Mouse (Mus musculus) myocyte (in vitro differentiated cells): ENCODE results near the gene Atp6v1e2. TPM values are rescaled to one million over a fixed set of nuclear protein-coding genes. Genes with fewer than 3 reads are reported as not detected.

Experiments
- H3K27me3 ChIP-seq: one replicate; pipeline ENCODE4 v1.6.1; 2011; ENCODE audit not compliant: control insufficient read depth, insufficient read depth, insufficient read length
- H3K36me3 ChIP-seq: one replicate; pipeline ENCODE4 v1.6.1; 2011; ENCODE audit not compliant: control insufficient read depth, insufficient read depth
- H3K4me2 ChIP-seq: one replicate; pipeline ENCODE4 v1.6.1; 2011; ENCODE audit warnings: low read depth, control low read depth
- H3K4me3 ChIP-seq: one replicate; pipeline ENCODE4 v1.5.1; 2011; ENCODE audit warnings: mild to moderate bottlenecking, control low read depth, moderate library complexity
- H3K79me2 ChIP-seq: one replicate; pipeline ENCODE4 v1.6.1; 2011; ENCODE audit not compliant: control insufficient read depth, insufficient read depth
- H3ac ChIP-seq: one replicate; pipeline ENCODE4 v1.6.1; 2011; ENCODE audit not compliant: control insufficient read depth, insufficient read length
- CEBPB ChIP-seq: IDR thresholded peaks from 2 replicates; pipeline ENCODE4 v1.6.1; 2011; ENCODE audit warnings: mild to moderate bottlenecking, moderate library complexity; ENCODE audit not compliant: poor library complexity, insufficient read depth, severe bottlenecking
- E2F4 ChIP-seq: IDR thresholded peaks from one replicate; pipeline ENCODE4 v1.6.1; 2011; ENCODE audit warnings: mild to moderate bottlenecking, control low read depth, moderate library complexity; ENCODE audit not compliant: insufficient read depth
- MAX ChIP-seq: IDR thresholded peaks from one replicate; pipeline ENCODE4 v1.6.1; 2011; ENCODE audit warnings: low read depth, mild to moderate bottlenecking, control low read depth
- MYOD1 ChIP-seq, 3 experiments: IDR thresholded peaks; one replicate each; pipeline ENCODE4 v1.6.1; 2011; ENCODE audit warnings: control low read depth in 2 of 3, low read depth in 2 of 3, mild to moderate bottlenecking in 2 of 3, moderate library complexity in 1 of 3; ENCODE audit not compliant: insufficient read length in 2 of 3, control insufficient read depth in 1 of 3
- MYOG ChIP-seq, 3 experiments: IDR thresholded peaks; one replicate each; pipeline ENCODE4 v1.6.1; 2011; ENCODE audit warnings: control low read depth in 2 of 3, low read depth in 2 of 3, mild to moderate bottlenecking in 2 of 3; ENCODE audit not compliant: insufficient read length in 2 of 3, control insufficient read depth in 1 of 3, insufficient read depth in 1 of 3
- POLR2A ChIP-seq: IDR thresholded peaks from one replicate; pipeline ENCODE4 v1.6.1; 2011; ENCODE audit warnings: low read depth, mild to moderate bottlenecking, control low read depth, moderate library complexity; ENCODE audit not compliant: insufficient read length
- POLR2AphosphoS2 ChIP-seq: IDR thresholded peaks from one replicate; pipeline ENCODE4 v1.6.1; 2011; ENCODE audit warnings: low read depth, control low read depth; ENCODE audit not compliant: insufficient read length
- REST ChIP-seq: IDR thresholded peaks from one replicate; pipeline ENCODE4 v1.6.1; 2011; ENCODE audit warnings: mild to moderate bottlenecking, control low read depth, moderate library complexity; ENCODE audit not compliant: insufficient read depth, insufficient read length
- SRF ChIP-seq: IDR thresholded peaks from one replicate; pipeline ENCODE4 v1.6.1; 2011; ENCODE audit warnings: low read depth; ENCODE audit not compliant: control insufficient read depth, insufficient read length
- TCF12 ChIP-seq: IDR thresholded peaks from one replicate; pipeline ENCODE4 v1.6.1; 2011; ENCODE audit warnings: mild to moderate bottlenecking, control low read depth; ENCODE audit not compliant: poor library complexity, insufficient read depth, severe bottlenecking
- TCF3 ChIP-seq: IDR thresholded peaks from one replicate; pipeline ENCODE4 v1.6.1; 2011; ENCODE audit warnings: low read depth, control low read depth; ENCODE audit not compliant: insufficient read length
- USF1 ChIP-seq: IDR thresholded peaks from one replicate; pipeline ENCODE4 v1.6.1; 2011; ENCODE audit warnings: low read depth, mild to moderate bottlenecking, control low read depth, moderate library complexity
- polyA plus RNA-seq: library from polyadenylated mRNA; unstranded; fragments of >200 nt; fragmentation: generic; extraction: Trizol; gene quantifications from one replicate; pipeline ENCODE4 v1.2.1, GENCODE M21; 2012; ENCODE audit warnings: missing spikeins

The Atp6v1e2 gene
- polyA plus RNA-seq, 1 experiment: not detected

GRCm38 (mm10) chr17:86978496-86978895 is 30.8 kb upstream of the Atp6v1e2 start:
- peaks cover 38% of the 10 kb centered on the region for H3K36me3 ChIP-seq

GRCm38 (mm10) chr17:86976387-86976786 is 28.7 kb upstream of the Atp6v1e2 start:
- H3K27me3 ChIP-seq: no peaks in the 10 kb centered on the region
- peaks cover 59% of the 10 kb centered on the region for H3K79me2 ChIP-seq
- no peak overlapping the region for H3K4me2 ChIP-seq
- no peak overlapping the region for H3ac ChIP-seq
- no peak overlapping the region for H3K4me3 ChIP-seq
- H3K36me3 ChIP-seq: peaks cover 51% of the 10 kb centered on the region
- TF ChIP-seq E2F4 (no peak), POLR2AphosphoS2 (peak; percentile 61)

More at GRCm38 (mm10) chr17:86978496-86978895, 30.8 kb upstream of the Atp6v1e2 start:
- Histone ChIP-seq H3K4me3 (no peak overlapping the region), H3K4me2 (no peak overlapping the region), H3K79me2 (peaks cover 46% of the 10 kb centered on the region), H3K27me3 (no peaks in the 10 kb centered on the region), H3ac (no peak overlapping the region)
- no peak for TF ChIP-seq USF1
- no peak for TF ChIP-seq REST
- no peak for TF ChIP-seq POLR2AphosphoS2
- TF ChIP-seq CEBPB: no peak
- TF ChIP-seq TCF3: no peak
- no peak for TF ChIP-seq POLR2A
- no peak for TF ChIP-seq MYOG (IDR thresholded peaks at IDR 0.05; ENCODE audit: control insufficient read depth in 1 of 3, insufficient read depth in 1 of 3, insufficient read length in 2 of 3, low read depth in 2 of 3)
- TF ChIP-seq TCF12: no peak
- TF ChIP-seq SRF: no peak
- TF ChIP-seq MAX: no peak
- no peak for TF ChIP-seq E2F4
- TF ChIP-seq MYOD1 (IDR thresholded peaks at IDR 0.05; ENCODE audit: control insufficient read depth in 1 of 3, insufficient read length in 2 of 3, low read depth in 2 of 3): no peak

- H3K36me3 ChIP-seq: peaks cover 48% of the 10 kb centered on the region
- TF ChIP-seq USF1 (no peak), TCF3 (no peak), MAX (no peak)
- peaks cover 80% of the 10 kb centered on the region for H3K79me2 ChIP-seq
- H3K4me3 ChIP-seq: no peak overlapping the region
- no peaks in the 10 kb centered on the region for H3K27me3 ChIP-seq
- no peak overlapping the region for H3K4me2 ChIP-seq
- H3ac ChIP-seq: no peak overlapping the region
Observed at GRCm38 (mm10) chr17:86973097-86973496, 25.4 kb upstream of the Atp6v1e2 start.

- no peak overlapping the region for H3K4me2 ChIP-seq
Observed at GRCm38 (mm10) chr17:86971860-86972259, 24.2 kb upstream of the Atp6v1e2 start.

GRCm38 (mm10) chr17:86971036-86971435 is 23.3 kb upstream of the Atp6v1e2 start:
- Histone ChIP-seq H3K27me3 (no peaks in the 10 kb centered on the region), H3K79me2 (peaks cover 89% of the 10 kb centered on the region), H3K36me3 (peaks cover 40% of the 10 kb centered on the region)

More at GRCm38 (mm10) chr17:86971860-86972259, 24.2 kb upstream of the Atp6v1e2 start:
- Histone ChIP-seq H3K79me2 (peaks cover 81% of the 10 kb centered on the region), H3ac (no peak overlapping the region), H3K36me3 (peaks cover 45% of the 10 kb centered on the region), H3K4me3 (no peak overlapping the region), H3K27me3 (no peaks in the 10 kb centered on the region)
- TF ChIP-seq CEBPB (no peak), USF1 (no peak), POLR2A (no peak), SRF (no peak), MYOG (IDR thresholded peaks at IDR 0.05; ENCODE audit: control insufficient read depth in 1 of 3, insufficient read depth in 1 of 3, insufficient read length in 2 of 3, low read depth in 2 of 3) (no peak), MYOD1 (IDR thresholded peaks at IDR 0.05; ENCODE audit: control insufficient read depth in 1 of 3, insufficient read length in 2 of 3, low read depth in 2 of 3) (no peak), REST (no peak), TCF12 (no peak), POLR2AphosphoS2 (no peak), TCF3 (no peak), E2F4 (no peak), MAX (no peak)

More at GRCm38 (mm10) chr17:86971036-86971435, 23.3 kb upstream of the Atp6v1e2 start:
- H3ac ChIP-seq: no peak overlapping the region
- no peak for TF ChIP-seq SRF
- TF ChIP-seq POLR2AphosphoS2: no peak
- TF ChIP-seq USF1: no peak
- TF ChIP-seq CEBPB: no peak
- TF ChIP-seq E2F4: no peak
- TF ChIP-seq TCF3: no peak
- TF ChIP-seq TCF12: no peak
- TF ChIP-seq MAX: no peak
- TF ChIP-seq REST: no peak
- no peak for TF ChIP-seq MYOD1 (IDR thresholded peaks at IDR 0.05; ENCODE audit: control insufficient read depth in 1 of 3, insufficient read length in 2 of 3, low read depth in 2 of 3)
- no peak for TF ChIP-seq POLR2A
- TF ChIP-seq MYOG (IDR thresholded peaks at IDR 0.05; ENCODE audit: control insufficient read depth in 1 of 3, insufficient read depth in 1 of 3, insufficient read length in 2 of 3, low read depth in 2 of 3): no peak
- H3K4me2 ChIP-seq: no peak overlapping the region
- no peak overlapping the region for H3K4me3 ChIP-seq
